Mouse (Mus musculus): ENCODE measurements around the gene Pgm2.

Gene Pgm2

GRCm38 (mm10) chr5:64075506-64075905 is 17.2 kb upstream of the Pgm2 start:
- DNase-seq (ENCODE audit: extremely low spot score): no peak

GRCm38 (mm10) chr5:64077353-64077752 is 15.4 kb upstream of the Pgm2 start:
- DNase-seq (ENCODE audit: extremely low spot score): no peak

- DNase-seq (ENCODE audit: extremely low spot score): peak; percentile 19
These were observed 13.8 kb upstream of the Pgm2 start for GRCm38 (mm10) chr5:64078740-64079461.

- DNase-seq (ENCODE audit: extremely low spot score): no peak
These were observed 13.3 kb upstream of the Pgm2 start for GRCm38 (mm10) chr5:64079462-64079817.

- no peak for DNase-seq (ENCODE audit: extremely low spot score)
These were observed 9.0 kb upstream of the Pgm2 start for GRCm38 (mm10) chr5:64083447-64084359.

GRCm38 (mm10) chr5:64085405-64085804 is 7.3 kb upstream of the Pgm2 start:
- no peak for DNase-seq (ENCODE audit: extremely low spot score)

- DNase-seq (ENCODE audit: extremely low spot score): no peak
These were observed 4.0 kb upstream of the Pgm2 start for GRCm38 (mm10) chr5:64088740-64089139.

GRCm38 (mm10) chr5:64093349-64093871 is 660 bp downstream of the Pgm2 start:
- DNase-seq (ENCODE audit: extremely low spot score): no peak

GRCm38 (mm10) chr5:64095342-64095993 is 2.7 kb downstream of the Pgm2 start:
- DNase-seq (ENCODE audit: extremely low spot score): no peak

- no peak for DNase-seq (ENCODE audit: extremely low spot score)
These were observed 9.4 kb downstream of the Pgm2 start for GRCm38 (mm10) chr5:64101993-64102716.

- DNase-seq (ENCODE audit: extremely low spot score): no peak
These were observed 9.9 kb downstream of the Pgm2 start for GRCm38 (mm10) chr5:64102717-64103075.

- no peak for DNase-seq (ENCODE audit: extremely low spot score)
These were observed 15.0 kb downstream of the Pgm2 start for GRCm38 (mm10) chr5:64107596-64108289.

- DNase-seq (ENCODE audit: extremely low spot score): no peak
These were observed 16.5 kb downstream of the Pgm2 start for GRCm38 (mm10) chr5:64109217-64109616.

- no peak for DNase-seq (ENCODE audit: extremely low spot score)
These were observed 19.6 kb downstream of the Pgm2 start for GRCm38 (mm10) chr5:64112360-64112759.

- DNase-seq (ENCODE audit: extremely low spot score): no peak
These were observed 21.5 kb downstream of the Pgm2 start for GRCm38 (mm10) chr5:64114210-64114609.

GRCm38 (mm10) chr5:64117191-64117590 is 24.4 kb downstream of the Pgm2 start:
- DNase-seq (ENCODE audit: extremely low spot score): no peak

- DNase-seq (ENCODE audit: extremely low spot score): no peak
These were observed 33.0 kb downstream of the Pgm2 start for GRCm38 (mm10) chr5:64125783-64126182.

GRCm38 (mm10) chr5:64131550-64131949 is 38.8 kb downstream of the Pgm2 start:
- DNase-seq (ENCODE audit: extremely low spot score): no peak

- DNase-seq (ENCODE audit: extremely low spot score): no peak
These were observed 41.2 kb downstream of the Pgm2 start for GRCm38 (mm10) chr5:64133901-64134300.

GRCm38 (mm10) chr5:64136325-64136724 is 43.6 kb downstream of the Pgm2 start:
- no peak for DNase-seq (ENCODE audit: extremely low spot score)

GRCm38 (mm10) chr5:64140202-64140601 is 47.5 kb downstream of the Pgm2 start:
- no peak for DNase-seq (ENCODE audit: extremely low spot score)

All from embryo, embryonic 9.5 days (tissue).